Mouse (Mus musculus) right cerebral cortex, postnatal 36 days (tissue): ENCODE results near the gene Ppara.
"Not testable (repeated sequence)": the region's sequence is repeated elsewhere in the genome, so short reads cannot be mapped to it uniquely, and the experiment has no call there.

Experiments used
- DNase-seq, 2 experiments: peaks; one replicate each; pipeline ENCODE4 v3.0.0; 2022; ENCODE audit warnings: low spot score in 2 of 2, mixed read lengths in 1 of 2

Gene Ppara

DNA sequence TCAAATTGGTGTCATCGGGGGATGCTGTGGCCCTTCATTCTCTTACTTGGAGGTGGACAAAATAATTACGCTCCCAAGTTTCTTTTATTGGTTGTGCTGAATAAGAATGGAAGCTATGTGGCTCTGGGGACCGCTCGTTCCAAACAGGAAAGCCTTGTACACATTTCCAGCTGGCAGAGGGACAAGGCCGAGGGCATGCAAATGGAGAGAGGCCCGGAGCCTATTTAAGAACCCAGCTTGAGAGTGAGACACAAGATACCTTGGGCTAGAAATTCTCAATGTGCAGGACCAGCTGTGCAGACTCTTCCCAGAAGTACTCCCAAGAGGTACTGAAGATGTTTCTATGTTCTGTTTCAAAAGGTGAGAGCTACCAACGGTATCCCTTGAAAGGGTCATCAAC, 21.8 kb downstream of the Ppara start:
- DNase-seq, result no peak

DNA sequence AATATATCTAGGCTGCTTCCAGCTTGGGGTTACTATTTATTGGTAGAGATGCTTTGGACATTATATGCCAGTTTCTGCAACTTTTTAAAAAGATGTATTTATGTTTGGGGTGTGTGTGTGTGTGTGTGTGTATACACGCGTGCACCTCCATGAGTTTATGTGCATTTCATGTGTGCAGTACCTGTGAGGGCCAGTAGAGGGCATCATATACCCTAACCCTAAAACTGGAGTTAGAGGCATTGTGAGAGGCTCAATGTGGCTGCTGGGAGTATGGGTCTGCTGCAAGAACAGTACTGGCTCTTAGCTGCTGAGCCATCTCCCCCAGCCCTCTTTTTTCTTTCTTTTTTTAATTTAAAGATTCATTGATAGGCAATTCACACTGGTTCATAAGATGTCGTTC, 23.0 kb downstream of the Ppara start:
- no peak for DNase-seq

DNA sequence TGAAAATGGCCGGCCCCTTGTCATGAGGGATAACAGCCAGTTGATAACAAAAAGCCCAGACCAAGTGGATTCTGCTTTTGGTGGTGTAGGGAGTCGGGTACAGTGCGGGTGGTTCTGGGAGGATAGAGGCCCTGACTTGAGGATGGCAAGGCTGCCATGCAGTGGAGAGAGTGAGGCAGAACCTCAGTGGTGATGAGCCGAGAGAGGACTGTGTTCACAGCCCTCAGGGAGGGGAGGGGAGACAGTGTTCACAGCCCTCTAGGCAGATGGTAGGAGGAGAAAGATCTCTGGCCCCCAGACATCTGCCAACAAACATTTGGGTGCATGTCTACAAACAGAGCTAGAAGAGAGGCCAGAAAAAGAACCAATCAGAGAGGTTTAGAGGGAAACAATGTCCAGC, 28.0 kb downstream of the Ppara start:
- no peak for DNase-seq

DNA sequence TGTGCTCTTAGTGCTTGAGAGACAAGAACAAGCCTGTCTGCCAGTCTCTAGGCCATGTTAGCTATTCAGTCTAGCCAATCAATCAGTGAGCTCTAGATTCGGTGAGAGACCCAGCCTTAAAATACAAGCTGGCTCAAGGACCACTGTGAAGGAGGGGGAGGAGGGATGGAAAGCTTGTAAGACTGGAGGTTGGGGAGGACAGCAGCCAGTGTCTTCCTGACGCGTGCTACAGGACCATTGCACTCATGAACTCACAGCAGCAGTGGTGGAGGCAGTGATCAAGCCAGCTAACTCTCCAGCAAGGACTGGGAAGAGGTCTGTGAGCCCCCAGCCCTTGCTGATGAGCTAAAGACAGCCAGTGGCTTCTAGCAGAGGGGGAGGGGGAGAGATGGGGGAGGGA, 30.2 kb downstream of the Ppara start:
- no peak for DNase-seq

DNA sequence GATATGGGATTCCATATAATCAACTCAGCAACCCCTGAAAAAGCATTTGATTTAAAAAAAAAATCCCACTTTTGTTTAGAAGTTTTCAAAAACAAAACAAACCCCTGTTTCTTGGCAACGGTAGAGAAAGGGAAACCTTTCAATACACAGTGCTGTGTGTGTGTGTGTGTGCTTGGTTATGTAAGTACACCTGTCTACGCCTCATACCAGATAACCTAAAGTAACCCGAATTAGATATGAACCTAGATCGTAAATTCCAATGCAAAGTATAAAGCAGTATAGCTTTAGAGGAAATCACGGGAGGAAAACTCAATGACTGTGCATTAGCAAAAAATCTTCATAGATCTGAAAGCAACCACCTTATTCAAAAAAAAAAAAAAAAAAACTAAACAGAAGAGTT, 31.9 kb downstream of the Ppara start:
- DNase-seq, result no peak

DNA sequence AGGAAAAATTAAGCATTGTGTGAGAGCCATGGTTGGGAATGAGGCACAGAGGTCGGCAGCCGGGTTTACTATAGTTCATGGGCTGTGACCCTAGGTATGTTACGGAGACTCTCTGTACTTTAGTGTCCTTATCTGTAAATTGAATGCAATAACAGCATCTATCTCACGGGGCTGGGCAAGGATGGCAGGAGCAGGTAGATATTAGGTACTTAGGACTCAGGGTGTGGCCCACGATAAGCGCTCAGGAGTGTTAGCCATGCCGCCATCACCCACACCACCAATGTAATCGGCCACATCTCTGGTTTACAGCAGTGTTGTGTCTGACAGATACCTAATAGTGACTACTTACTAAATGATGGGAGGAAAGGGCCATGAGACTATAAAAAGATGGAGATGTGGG, 34.2 kb downstream of the Ppara start:
- no peak for DNase-seq

DNA sequence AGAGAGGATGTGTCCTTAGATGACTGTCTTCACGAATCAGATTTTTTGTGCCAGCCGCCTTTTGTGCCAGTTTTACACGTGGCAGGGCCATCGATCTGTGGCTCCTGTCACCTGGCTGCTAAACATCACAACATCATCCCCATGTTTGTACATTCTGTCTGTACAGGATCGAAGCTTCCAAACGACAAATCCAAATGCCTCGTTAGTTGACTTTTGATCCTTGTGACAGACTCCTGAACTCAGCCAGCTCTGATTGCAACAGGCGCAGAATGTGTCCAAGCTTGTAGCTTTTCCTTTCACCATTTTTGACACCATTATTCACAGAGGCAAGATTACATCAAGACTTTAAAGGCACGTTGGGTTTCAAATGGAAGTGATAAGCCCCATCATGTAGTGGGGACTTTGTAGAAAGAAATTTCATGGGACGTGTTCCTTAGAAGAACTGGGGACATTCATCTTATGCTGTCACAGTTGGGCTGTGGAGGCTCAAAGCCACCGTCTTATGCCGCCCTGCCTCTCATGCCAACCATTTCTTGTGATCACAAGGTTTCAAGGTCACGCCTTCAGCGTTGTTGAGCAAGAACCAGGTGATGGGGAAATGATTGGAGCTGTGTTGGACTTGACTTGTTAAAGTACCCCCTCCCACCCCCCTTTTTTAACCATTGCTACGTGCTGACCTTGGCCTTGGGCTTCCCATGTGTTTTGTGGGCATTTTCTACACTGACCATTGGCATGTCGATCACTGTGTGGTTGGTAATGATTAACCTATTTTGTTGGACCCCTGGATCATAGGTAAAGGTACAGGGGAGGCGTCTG, 36.7 kb downstream of the Ppara start:
- no peak for DNase-seq

DNA sequence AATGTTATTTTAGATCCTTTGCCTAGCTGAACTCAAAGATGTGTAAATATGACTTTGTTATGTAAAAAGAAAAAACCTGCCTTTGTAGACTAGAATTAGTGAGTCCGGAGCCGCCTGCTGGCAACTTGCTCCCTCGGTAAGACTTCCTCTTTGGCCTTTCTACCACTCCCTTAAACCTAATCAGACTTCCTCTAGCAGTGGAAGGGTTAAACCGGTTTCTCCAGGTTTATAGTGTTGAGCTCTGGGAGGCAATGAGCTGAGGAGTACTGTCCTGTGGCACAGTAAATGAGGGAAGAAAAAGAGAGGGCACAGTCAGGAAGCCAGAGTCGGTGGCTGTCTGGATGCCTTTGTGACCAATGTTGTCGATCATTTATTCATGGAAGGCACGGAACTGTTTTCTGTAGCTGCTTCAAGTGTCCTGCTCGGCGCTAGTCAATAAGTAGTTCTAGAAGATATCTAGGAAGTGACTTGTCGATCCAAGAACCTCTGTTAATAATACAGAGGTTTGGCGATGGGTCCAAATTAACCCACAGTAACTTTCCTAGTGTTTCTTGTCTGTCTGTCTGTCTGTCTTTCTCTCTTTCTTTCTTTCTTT, 37.5 kb downstream of the Ppara start:
- DNase-seq, result no peak

DNA sequence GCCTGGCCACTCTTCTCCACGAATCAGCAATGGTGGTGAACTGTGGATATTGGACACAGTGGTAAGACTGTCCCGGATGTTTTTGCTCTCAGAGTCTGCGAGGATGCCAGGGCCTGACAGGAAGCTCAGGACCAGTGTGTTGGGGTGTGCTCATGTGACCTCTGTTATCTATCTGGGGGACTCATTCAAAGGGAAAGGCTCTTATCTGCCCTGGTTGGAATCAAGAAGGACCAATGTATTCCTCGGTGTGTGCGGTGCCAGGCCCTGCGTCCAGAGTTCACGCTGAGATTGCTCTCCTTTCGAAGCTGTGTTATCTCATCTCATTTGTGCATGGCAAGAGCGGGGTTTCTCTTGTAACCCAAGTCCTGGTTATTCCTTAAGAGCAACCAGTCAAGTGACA, 39.6 kb downstream of the Ppara start:
- no peak for DNase-seq

DNA sequence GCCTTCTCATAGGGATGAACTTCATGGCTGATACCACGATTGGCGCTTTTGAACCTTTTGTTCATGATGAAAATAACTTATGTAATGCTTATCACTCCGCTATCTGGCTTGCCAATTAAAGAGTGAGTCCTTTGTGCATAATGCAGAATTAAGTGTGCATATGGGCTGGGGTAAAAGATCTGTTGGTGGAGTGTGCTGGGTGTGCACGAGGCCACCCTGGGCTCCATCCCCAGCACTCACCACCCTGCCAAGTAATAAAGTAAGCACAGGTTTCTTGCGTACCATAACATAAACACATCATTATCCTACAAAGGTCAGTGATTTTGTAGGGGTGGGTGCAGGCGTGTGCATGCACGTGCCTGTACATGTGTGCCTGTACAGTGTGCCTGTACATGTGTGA, 40.2 kb downstream of the Ppara start:
- no peak for DNase-seq

DNA sequence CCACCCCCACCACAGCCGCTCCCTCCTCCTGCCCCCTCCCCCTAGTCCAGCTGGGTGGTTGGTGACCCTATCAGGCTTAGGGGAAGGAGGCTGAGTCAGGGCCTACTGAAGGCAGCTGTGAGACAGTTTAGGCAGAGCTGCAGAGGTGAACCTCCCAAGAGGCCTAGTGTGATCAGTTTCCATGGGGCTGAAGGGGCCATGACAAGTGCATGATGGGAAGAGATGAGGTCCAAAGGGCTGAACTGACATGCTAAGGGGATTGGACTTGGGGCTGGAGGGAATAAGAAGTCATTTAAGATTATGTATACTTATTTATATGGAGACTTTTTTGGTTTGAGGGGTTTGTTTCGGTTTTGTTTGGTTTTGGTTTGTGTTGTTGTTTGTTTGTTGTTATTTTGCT, 41.5 kb downstream of the Ppara start:
- no peak for DNase-seq

DNA sequence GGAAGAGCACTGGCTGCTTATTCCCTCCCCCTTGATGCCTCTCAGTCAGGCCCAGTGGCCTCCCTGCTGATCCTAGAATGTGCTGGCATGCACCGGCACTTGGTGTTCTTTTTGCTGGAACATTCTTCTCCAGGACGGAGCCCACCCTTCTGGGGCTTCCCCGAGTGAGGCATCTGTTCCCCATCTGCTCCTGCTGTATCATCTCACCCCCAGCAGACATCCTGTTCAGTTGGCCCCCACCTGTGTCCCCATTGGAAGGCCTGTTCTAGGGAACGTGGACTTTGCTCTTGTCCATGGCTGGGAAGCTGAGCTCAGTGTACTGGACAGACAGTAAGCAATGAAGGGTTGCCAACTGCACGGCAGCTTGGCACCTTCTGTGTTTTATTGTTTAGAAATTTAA, 42.0 kb downstream of the Ppara start:
- DNase-seq, result no peak

DNA sequence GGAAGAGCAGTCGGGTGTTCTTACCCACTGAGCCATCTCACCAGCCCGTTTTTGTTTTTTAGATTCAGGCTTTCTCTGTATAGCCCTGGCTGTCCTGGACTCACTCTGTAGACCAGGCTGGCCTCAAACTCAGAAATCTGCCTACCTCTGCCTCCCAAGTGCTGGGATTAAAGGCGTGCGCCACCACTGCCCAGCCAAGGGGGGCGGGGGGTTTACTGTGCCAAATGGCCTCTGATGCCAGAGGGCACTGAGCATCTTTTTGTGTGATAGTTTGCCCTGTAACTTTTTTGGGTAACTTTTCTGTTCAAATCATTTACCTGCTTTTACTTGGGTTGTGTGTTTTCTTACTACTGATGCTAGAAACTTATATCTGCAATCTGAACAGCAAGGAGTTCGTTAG, 44.1 kb downstream of the Ppara start:
- not testable (repeated sequence) for DNase-seq

DNA sequence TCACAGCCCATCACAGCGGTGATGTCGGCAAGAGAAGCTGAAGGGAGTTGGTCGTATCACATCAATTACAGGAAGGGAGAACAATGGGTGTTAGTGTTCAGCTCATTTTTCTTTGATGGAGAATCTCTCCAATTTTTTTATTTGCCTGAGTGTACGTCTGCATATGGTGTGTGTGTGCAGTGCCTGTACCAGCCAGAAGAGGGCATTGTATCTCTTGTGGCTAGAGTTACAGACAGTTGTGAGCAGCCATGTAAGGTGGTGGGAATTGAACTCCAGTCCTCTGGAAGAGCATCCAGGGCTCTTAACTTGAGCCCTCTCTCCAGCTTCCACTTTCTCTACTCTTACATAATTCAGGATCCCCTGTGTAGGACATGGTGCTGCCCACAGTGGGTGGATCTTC, 48.4 kb downstream of the Ppara start:
- DNase-seq, result no peak

DNA sequence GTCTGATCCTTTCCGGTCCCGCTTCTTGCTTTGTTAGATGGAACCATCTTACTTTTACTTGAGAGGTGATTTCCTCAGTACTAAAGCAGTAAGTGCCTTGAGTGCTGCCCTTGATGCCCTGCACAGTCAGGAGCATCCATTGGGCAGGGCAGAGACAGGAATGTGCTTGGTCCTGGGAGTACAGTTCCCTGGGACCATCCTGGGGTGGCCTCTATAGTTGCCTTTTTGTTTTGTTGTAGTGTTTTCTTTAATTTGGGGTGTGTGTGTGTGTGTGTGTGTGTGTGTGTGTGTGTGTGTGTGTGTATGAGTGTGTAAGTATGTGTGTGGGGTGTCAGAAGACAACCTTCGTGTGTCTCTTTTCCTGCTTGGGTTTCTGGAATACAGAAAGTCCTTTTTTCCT, 49.6 kb downstream of the Ppara start:
- DNase-seq, result no peak

DNA sequence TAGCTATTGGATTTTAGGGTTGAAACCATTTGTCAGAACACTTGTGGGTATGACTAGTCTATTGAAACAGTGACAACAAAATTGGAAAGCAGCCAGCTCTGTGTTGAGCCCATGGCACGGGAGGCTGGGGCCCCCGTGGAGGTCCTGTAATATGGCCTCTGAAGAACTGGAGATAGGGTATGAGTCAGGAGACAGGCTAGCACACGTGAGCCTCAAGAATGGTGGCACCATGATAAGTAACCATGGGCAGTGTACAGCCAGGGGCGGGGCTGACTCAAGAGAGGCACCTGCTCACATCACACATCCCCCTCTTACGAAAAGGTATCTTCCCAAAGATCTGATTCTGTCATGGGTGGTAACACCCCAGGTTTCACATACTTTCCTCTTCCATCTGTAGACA, 51.9 kb downstream of the Ppara start:
- DNase-seq, result no peak

DNA sequence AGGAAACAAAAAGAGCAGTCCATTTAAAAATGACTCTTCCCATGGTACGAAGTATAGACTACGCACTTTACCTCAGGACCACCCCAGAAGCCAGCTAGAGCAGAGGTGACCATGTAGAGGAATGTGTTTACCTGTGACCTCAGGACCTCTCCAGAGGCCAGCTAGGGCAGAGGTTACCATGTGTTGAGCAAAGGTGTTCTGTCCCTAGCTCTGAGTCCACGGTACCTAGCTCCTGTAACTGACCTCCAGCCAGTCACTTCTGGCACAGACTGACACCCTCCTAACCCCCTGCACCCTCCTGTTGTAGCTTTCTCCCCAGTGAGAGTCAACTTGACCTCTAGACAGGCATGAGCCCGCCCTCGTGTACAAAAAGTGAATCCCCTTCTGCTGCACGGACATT, 52.7 kb downstream of the Ppara start:
- DNase-seq, result no peak

DNA sequence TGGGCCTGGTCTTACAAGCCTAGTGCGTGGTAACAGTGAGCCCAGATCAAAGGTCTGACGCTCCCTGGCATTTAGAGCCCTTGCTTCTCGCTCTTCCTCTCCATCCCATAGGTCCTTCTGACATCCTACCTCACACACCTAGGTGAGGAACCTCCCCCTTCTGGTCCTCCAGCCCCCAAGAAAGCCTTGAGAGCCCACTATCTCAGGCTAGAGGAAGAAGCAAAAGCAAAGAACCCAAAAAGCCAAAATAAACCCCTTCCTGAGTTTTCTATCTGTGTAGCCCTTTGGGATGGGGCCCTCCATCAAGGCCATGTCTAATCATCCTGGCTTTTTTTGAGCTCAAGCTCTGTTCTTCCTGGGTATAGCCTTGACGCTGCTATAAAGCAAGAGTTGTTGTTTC, 53.3 kb downstream of the Ppara start:
- no peak for DNase-seq

DNA sequence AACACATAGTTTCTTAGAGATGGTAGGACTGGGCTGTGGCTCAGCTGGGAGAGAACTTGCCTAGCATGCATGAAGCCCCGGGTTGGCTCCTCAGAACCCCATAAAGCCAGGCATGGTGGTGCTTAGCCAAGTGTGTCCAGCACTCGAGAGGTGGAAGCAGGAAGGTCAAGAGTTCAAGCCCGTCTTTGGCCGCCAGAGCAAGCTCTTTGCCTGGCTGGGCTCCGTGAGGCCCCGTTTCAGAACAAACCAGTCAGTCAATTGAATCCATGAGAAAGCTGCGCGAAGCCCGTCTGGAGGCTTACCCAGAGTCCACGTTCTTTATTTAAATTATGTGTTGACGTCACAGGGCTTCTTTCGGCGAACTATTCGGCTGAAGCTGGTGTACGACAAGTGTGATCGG, 53.9 kb downstream of the Ppara start:
- DNase-seq, result no peak

DNA sequence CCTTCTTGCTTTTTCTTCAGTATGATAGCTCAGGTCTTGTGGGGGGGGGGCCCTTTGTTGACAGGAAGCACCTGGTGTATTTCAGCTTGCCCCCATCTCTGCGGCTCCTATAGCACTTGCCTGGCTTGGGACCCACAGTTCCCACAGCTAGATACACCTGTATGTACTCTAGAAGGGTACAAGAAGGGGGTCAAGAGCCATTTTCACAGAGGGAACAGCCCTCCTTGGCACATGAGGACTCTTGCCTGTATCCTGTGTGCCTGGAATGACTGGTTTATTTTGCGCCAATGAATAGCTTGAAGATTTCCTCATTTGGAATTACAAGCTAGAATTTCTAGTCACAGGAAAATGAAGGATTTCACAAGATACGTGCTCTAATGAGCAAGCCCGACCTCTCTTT, 56.7 kb downstream of the Ppara start:
- no peak for DNase-seq

DNA sequence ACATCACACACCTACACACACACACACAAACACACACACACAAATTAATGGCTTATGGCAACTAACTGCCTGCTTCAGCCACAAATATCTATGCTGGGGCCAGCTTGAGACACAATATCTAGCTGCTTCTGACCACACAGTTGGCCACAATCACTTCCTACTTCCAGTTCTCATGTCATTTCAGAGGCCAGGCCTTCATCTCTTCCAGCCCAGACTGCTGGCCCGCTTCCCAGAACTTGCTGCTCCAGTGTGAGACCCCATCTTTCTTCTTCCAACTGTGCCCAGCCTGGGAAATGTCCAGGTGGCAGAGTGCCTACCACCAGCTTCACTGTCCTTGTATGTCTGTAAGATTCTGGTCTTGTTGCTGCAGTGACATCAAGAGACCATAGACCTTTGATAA, 58.0 kb downstream of the Ppara start:
- DNase-seq, result peak in 1 of 2 experiments; percentile 10

DNA sequence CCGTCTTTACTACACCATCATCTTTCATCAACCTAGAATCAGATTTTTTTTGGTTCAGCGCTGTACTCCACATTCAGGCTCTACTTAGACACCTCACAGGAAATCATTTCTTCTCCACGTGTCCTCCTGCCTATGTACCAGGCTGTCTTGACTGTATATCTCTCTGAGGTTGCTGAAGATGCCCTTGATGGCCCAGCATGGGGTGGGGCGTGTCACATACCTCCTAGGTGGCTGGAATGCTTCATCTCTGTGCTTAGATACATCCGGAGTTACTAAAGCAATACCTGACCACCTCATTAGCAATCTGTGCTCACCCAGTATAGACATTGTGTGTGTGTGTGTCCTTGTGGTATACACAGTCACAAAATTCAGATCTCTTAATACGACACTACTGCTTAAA, 60.7 kb downstream of the Ppara start:
- no peak for DNase-seq

DNA sequence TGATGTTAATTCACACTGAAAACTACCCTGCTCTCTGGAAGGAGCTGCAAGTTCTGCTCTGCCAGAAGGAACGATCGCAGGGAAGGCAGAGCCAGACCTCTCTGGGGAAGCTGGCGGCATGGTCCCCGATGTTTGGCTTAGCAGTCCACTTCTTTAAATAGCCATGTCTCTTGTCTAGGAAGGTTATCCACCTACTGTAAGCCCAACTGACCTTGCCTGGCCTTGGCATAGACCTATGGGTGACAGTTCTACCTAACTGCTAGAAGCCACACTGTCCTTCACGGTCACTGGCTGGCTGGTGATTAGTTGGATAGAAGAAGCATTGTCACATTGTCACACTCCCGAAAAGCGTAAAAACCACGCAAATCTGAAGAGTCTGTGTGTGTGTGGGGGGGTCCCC, 63.9 kb downstream of the Ppara start:
- no peak for DNase-seq

DNA sequence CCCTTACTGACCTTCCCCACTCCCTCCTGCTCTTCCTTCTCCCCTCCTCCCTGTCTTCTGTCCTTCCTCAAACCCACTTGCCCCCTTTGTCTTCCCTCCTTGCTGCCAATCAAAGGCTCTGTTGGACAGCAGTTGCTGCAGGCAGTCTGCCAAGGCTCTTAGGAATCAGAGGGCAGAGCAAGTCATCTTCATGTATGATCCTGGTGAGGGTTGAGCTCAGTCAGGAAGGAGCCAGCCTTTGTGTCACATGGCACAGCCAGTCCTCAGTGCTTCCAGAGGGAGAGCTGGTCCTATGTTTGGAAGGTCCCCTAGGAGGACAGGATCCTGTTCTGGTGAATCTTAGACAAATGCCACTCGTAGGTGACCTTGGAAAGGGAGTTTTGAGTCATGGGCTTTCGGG, 68.1 kb downstream of the Ppara start:
- DNase-seq, result no peak
